Mouse (Mus musculus): ENCODE data around the gene Slc39a12. TPM values are rescaled to one million over a fixed set of nuclear protein-coding genes. Genes with fewer than 3 reads are reported as not detected.

The Slc39a12 gene
- polyA plus RNA-seq, 1 experiment from 2014 or later: not detected

DNA sequence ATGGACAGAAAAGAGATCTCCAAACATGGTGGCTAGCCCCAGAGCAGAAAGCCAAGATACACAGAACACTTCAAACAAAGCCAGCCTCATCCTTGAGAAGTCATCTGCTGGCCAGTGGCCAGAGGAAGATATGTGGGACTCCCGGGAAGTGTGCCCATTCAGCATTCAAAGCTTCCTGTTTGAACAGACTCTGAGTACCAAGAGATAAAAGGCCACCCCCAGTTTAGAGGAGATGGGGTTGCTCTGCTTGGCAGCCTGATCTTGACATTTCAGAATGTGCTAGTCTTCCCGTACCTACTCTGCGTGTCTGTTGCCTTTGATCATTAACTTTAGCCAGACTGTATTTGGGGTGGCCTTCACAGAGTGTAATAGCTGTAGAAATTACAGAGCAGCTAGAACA, 155.2 kb downstream of the Slc39a12 start:
- 57% methylated on average over 3 of the region's 3 CpGs for WGBS
- Histone ChIP-seq H3K9ac (ENCODE audit: low read depth, low read length) (no peak overlapping the region), H3K9me3 (ENCODE audit: control insufficient read depth, low read length) (no peaks in the 10 kb centered on the region), H3K27ac (ENCODE audit: low read depth, low read length) (no peak overlapping the region), H3K4me3 (ENCODE audit: low read length) (no peak overlapping the region), H3K27me3 (ENCODE audit: control insufficient read depth, insufficient read depth, low read length) (no peaks in the 10 kb centered on the region), H3K4me1 (ENCODE audit: control insufficient read depth, insufficient read depth, low read length) (no peaks in the 10 kb centered on the region), H3K4me2 (replicated peaks; ENCODE audit: low read depth, low read length) (no peak overlapping the region), H3K36me3 (ENCODE audit: control insufficient read depth, insufficient read depth, low read length) (no peaks in the 10 kb centered on the region)
- ATAC-seq (ENCODE audit: low FRiP score, low TSS enrichment): no peak

DNA sequence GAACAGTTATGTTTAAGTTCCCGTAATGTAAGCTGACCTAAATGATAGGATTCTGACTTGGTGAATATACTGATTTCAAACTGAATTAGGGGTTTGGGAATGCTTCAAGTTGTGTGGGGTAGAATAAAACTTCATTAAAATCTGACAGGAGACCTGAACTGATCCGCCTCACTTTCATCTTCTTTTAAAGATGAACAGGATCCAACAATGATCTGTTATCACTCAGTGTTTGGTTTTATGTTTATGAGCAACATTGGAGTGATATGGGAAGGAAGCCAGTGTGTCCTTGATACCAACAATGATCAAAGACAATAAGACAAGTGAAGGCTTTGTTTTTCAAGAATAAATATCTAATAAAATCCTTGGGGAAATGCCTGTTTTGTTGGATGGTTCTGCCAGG, 155.7 kb downstream of the Slc39a12 start:
- Histone ChIP-seq H3K4me2 (replicated peaks; ENCODE audit: low read depth, low read length) (no peak overlapping the region), H3K27ac (ENCODE audit: low read depth, low read length) (no peak overlapping the region), H3K36me3 (ENCODE audit: control insufficient read depth, insufficient read depth, low read length) (no peaks in the 10 kb centered on the region), H3K27me3 (ENCODE audit: control insufficient read depth, insufficient read depth, low read length) (no peaks in the 10 kb centered on the region), H3K9me3 (ENCODE audit: control insufficient read depth, low read length) (no peaks in the 10 kb centered on the region), H3K4me1 (ENCODE audit: control insufficient read depth, insufficient read depth, low read length) (no peaks in the 10 kb centered on the region), H3K9ac (ENCODE audit: low read depth, low read length) (no peak overlapping the region), H3K4me3 (ENCODE audit: low read length) (no peak overlapping the region)
- no peak for ATAC-seq (ENCODE audit: low FRiP score, low TSS enrichment)
- WGBS: 89% methylated on average over 2 of the region's 2 CpGs

Other genes starting within 250 kb of the Slc39a12 start
- 0.07 and 0.11 TPM in 2 replicates for gene Tmem236, start 213.8 kb upstream of the Slc39a12 start, polyA plus RNA-seq (2014; fragmentation: Nextera tagmentation; extraction: Ambion mirVana)
- 3.9 and 5.0 TPM in 2 replicates for gene Mrc1, start 158.9 kb upstream of the Slc39a12 start, polyA plus RNA-seq (2014; fragmentation: Nextera tagmentation; extraction: Ambion mirVana)
- gene Cacnb2, start 214.8 kb downstream of the Slc39a12 start, polyA plus RNA-seq (2014; fragmentation: Nextera tagmentation; extraction: Ambion mirVana): 1.2 and 1.7 TPM in 2 replicates

Data from kidney, embryonic 14.5 days (tissue).